Mouse (Mus musculus): ENCODE results near the gene Ntn5. TPM values are rescaled to one million over a fixed set of nuclear protein-coding genes. Genes with fewer than 3 reads are reported as not detected.
"Not testable (repeated sequence)": the region's sequence is repeated elsewhere in the genome, so short reads cannot be mapped to it uniquely, and the experiment has no call there.

Ntn5 gene
- 1.7 and 4.7 TPM in 2 replicates for polyA plus RNA-seq (2012; rRNA removed)

GRCm38 (mm10) chr7:45683396-45684050 is at the start of gene Ntn5:
Ntn5 (plus strand) TSS chr7:45684022.
- no peak for DNase-seq (ENCODE audit: extremely low spot score in 1 of 2, low spot score in 1 of 2)

DNA sequence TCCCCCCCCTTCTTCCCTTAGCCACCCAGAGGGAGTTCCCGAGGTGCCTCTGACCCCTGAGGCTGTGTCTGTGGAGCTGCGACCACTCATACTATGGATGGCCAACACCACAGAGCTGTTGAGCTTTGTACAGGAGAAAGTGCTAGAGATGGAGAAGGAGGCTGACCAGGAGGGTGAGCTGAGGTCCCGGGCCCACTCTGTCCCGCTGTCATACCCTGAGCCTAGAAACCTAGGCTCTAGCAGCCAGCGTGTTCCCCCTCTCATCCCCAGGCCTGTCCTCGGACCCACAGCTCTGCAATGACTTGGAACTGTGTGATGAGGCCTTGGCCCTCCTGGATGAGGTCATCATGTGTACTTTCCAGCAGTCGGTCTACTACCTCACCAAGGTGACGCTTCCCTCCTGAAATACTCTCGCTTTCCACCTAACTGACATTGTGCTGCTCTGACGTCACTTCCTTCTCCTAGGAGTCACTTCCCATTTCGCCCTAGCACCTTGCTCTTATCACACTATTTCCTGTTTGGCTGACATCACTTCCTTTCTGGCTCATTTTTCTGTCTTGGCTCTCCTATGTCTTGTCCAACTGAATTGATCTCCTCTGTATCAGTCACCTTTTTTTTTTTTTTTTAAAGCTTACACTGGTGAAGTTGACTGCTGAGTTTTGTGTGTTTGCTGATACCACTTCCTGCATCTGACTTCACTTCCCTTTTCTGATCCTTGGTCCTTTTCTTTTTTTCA is 48.7 kb upstream of the Ntn5 start:
- DNase-seq (ENCODE audit: extremely low spot score in 1 of 2, low spot score in 1 of 2) = no peak

DNA sequence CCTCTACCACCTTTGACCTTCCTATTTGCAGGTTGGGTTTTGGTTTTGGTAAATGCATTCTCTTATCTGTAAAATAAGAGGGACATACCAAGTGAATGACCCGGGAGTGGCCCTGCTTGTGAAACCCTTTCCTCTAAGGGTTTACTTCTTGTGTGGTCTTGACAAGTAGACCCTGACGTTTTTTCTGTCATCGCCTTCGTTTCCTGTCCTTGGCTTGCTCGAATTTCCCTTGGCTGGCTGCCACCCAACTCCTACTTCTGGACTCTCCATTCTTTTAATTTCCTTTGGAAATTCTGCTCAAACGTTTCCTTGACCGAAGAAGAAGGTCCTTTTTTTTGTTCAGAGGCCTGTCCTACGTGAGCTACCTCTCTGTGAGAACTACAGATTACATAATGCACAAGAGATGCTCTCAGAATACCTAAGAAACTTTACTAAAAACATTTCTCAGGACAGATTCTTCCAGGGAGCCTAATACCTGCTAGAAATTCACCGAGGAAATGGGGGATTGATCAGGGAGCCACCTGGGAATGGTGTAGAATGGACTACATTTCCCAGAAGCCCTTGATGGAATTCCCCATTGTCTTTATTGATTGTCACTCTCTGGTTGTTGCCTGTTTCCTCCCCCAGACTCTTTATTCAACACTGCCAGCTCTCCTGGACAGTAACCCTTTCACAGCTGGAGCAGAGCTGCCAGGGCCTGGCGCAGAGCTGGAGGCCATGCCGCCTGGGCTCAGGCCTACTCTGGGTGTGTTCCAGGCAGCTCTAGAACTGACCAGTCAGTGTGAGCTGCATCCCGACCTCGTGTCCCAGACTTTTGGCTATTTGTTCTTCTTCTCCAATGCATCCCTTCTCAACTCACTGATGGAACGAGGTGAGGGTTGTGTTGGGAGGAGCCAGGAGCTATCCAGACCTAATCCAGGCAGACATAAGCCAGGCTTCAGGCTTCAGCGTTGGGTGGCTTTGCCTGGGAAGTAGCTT is 47.8 kb upstream of the Ntn5 start:
- DNase-seq (ENCODE audit: extremely low spot score in 1 of 2, low spot score in 1 of 2) = no peak

- DNase-seq (ENCODE audit: extremely low spot score in 1 of 2, low spot score in 1 of 2) = no peak
These were observed 46.1 kb upstream of the Ntn5 start for GRCm38 (mm10) chr7:45637710-45638109.

- peak; percentile 97 to 98 for DNase-seq (ENCODE audit: extremely low spot score in 1 of 2, low spot score in 1 of 2)
These were observed 45.0 kb upstream of the Ntn5 start for GRCm38 (mm10) chr7:45638623-45639401.

- no peak for DNase-seq (ENCODE audit: extremely low spot score in 1 of 2, low spot score in 1 of 2)
These were observed 44.2 kb upstream of the Ntn5 start, which contains the start of gene Mamstr for GRCm38 (mm10) chr7:45639561-45640027. Mamstr (plus strand) TSS chr7:45639977.

GRCm38 (mm10) chr7:45640191-45640957 is 43.4 kb upstream of the Ntn5 start:
- DNase-seq (ENCODE audit: extremely low spot score in 1 of 2, low spot score in 1 of 2) = no peak

- no peak for DNase-seq (ENCODE audit: extremely low spot score in 1 of 2, low spot score in 1 of 2)
These were observed 42.3 kb upstream of the Ntn5 start for GRCm38 (mm10) chr7:45641391-45642040.

DNA sequence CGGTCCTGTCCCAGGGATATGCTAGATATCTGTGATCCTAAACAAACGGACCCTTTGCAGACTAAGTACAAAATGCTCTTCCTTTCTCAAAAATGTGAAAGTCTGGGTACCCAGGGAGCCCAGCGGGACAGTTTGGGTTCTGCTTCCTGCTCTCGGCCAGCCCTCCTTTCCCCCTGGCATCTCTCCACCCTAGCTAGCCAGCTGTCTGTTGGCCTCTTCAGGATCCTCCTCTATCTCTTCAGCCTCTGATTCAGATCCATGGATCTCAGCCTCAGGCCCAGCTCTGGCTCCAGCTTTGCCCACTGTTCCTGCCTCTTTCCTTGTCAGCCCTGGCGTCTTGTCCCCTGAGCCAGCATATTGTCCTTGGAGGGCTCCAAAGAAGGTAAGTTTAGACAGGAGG is 41.7 kb upstream of the Ntn5 start:
- no peak for DNase-seq (ENCODE audit: extremely low spot score in 1 of 2, low spot score in 1 of 2)

DNA sequence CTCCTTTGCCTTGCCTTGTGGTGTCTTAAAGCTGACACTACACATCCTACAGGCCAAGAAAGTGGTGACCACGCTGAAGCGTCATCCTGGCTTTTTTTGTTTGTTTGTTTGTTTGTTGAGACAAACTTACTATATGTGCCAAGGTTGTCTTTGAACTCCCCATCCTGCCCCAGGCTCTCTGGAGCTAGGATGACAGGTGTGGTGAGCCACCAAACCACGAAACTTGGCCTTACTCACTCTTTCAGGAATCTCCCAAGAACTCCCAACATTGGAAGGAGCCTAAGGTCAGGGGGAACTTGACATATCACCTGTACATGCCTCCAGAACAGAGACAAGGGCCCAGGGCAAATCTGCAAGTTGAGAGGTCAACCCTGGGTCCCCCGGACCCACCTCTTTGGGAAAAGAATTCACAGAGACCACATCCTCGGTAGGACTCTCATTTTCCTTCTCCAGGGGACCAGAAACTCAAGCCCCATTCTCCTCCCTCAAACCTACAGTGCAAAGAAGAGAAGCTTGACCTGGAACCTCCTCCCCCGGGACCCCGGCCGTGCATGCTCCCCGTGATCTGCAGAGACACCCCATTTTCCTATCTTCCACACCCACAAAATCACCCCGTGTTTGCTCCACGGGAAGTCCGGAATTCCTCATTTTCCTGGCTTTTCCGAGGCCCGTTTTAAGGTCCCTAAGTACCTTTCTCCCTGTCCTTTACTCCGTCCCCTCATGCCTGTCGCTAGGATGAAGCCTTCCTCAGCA is 41.1 kb upstream of the Ntn5 start:
- DNase-seq (ENCODE audit: extremely low spot score in 1 of 2, low spot score in 1 of 2) = no peak

GRCm38 (mm10) chr7:45643441-45644178 is 40.2 kb upstream of the Ntn5 start:
- DNase-seq (ENCODE audit: extremely low spot score in 1 of 2, low spot score in 1 of 2) = peak; percentile 93 to 94

GRCm38 (mm10) chr7:45644183-45644582 is 39.6 kb upstream of the Ntn5 start:
- peak; percentile 77 to 80 for DNase-seq (ENCODE audit: extremely low spot score in 1 of 2, low spot score in 1 of 2)

GRCm38 (mm10) chr7:45644872-45645590 is 38.8 kb upstream of the Ntn5 start:
- DNase-seq (ENCODE audit: extremely low spot score in 1 of 2, low spot score in 1 of 2) = no peak

DNA sequence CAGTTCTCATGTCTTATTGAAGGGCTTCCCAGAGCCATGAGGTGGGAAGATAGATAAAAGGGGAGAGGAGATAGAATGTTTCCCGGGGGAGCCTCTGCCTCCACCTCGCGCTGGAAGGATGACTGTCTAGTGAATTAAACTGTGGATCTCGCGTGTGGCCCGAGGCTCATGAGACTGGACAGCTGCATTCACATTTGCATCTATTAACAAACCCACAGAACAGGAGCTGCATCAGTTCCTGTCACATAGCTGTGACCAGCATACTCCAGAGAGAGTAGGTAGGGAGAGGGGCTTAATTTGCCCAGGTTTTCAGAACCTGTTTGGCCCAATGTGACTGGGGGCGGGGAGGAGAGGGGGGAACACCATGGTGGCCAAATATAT is 38.2 kb upstream of the Ntn5 start:
- DNase-seq (ENCODE audit: extremely low spot score in 1 of 2, low spot score in 1 of 2) = no peak

GRCm38 (mm10) chr7:45646671-45647070 is 37.2 kb upstream of the Ntn5 start:
- DNase-seq (ENCODE audit: extremely low spot score in 1 of 2, low spot score in 1 of 2) = no peak

GRCm38 (mm10) chr7:45649351-45649750 is 34.5 kb upstream of the Ntn5 start:
- DNase-seq (ENCODE audit: extremely low spot score in 1 of 2, low spot score in 1 of 2) = no peak

GRCm38 (mm10) chr7:45650484-45650883 is 33.3 kb upstream of the Ntn5 start:
- DNase-seq (ENCODE audit: extremely low spot score in 1 of 2, low spot score in 1 of 2) = not testable (repeated sequence)
